Mouse (Mus musculus) left cerebral cortex, postnatal 14 days (tissue): ENCODE measurements around the gene Adcyap1r1. TPM values are rescaled to one million over a fixed set of nuclear protein-coding genes. Genes with fewer than 3 reads are reported as not detected.
A peak's percentile ranks its signal among the peaks of the same experiment; 100 is the strongest.

Experiments
- DNase-seq, 2 experiments: peaks; one replicate each; pipeline ENCODE4 v3.0.0; 2021 to 2022; ENCODE audit warnings: low spot score in 2 of 2, mixed read lengths in 1 of 2
- intact Hi-C: fragments of 180-260 bp; cut with DNase I; formaldehyde crosslinking; loops from one replicate; pipeline ENCODE4 v1.15.1; 2025
- microRNA-seq, 2 experiments: library from miRNA; unstranded; fragments of <30 nt; microRNA quantifications; one replicate each; pipeline ENCODE4 v1.2.0; 2022
- total RNA-seq, 2 experiments: library from RNA; stranded (reverse); gene quantifications; 2 replicates each; pipeline ENCODE4 v1.2.3; 2021

Adcyap1r1 gene
- total RNA-seq, 2 experiments from 2014 or later: 113 to 126 TPM

- DNase-seq: no peak
- intact Hi-C loops: loop anchor here (5.0 kb wide), 1 partner anchor 276 kb away; no protein-coding TSS in a partner anchor
These were observed 84.7 kb downstream of the Adcyap1r1 start for GRCm38 (mm10) chr6:55536469-55536868.

- intact Hi-C loops: loop anchor here (5.0 kb wide), 1 partner anchor 273 kb away; no protein-coding TSS in a partner anchor
- DNase-seq: peak; percentile 44 to 47
These were observed 87.4 kb downstream of the Adcyap1r1 start for GRCm38 (mm10) chr6:55539196-55539595.

DNA sequence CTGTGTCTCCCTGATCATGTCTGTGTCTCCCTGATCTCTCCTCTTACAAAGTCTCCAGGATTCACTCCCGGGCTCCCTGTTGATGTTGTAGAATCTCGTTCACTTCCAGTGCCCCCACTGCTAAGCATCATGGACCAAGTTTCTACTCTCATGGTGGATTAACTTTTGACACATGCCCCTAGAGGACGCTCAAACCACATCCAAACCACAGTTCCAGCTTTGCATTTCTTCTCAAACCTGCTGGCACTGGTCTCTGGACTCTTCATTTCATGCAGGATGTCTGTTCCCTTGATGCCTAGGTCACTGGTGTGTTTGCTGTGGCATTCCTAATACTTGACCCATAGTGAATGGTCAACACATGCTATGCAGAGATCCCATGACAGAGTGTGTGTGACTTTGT is 90.6 kb downstream of the Adcyap1r1 start:
- DNase-seq: peak in 1 of 2 experiments; percentile 28
- intact Hi-C loops: loop anchor here (5.0 kb wide), 1 partner anchor 135 kb away; no protein-coding TSS in a partner anchor

DNA sequence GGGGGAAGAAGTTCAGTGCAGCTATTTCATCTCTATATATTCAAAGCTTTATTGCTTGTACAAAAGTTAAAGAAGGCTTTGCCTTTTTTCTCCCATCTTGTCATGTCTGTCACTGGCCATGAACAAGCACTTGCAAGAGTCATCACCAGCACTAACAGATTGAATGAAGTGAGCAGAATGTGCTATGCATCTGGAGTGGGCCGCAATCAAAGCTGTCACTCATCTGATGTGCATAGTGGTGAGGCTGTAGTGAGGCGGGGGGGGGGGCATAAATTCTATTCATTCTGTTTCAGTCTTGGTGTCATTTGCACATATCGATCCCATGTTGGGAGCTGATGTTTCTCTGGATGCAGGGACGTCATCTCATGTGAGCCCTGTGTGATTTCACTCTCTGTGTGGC is 91.6 kb downstream of the Adcyap1r1 start:
- intact Hi-C loops: loop anchor here (5.0 kb wide), 1 partner anchor 134 kb away; no protein-coding TSS in a partner anchor
- DNase-seq: no peak

DNA sequence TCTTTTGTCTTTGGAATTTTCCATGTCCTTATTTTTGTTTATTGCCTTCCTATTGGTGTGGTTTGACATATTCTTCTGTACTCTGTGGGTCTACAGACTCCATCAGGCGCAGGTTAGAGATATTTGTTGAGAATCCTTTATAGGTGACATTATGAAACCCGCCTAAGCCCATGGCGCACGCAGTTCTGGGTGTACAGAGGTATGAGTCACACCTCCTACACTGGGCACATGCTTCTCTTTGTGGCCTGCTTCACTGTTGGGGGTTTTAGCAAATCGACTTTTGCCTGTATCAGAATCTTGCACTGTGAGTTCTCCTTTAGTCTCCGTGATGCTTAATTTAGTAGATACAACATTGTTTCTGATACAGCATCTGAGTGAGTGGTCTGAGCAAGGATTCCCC is 97.4 kb downstream of the Adcyap1r1 start:
- DNase-seq: no peak
- intact Hi-C loops: no loop called here

GRCm38 (mm10) chr6:55550926-55551325 is 99.1 kb downstream of the Adcyap1r1 start:
- DNase-seq: peak; percentile 61 to 67
- intact Hi-C loops: no loop called here

Small RNA genes within 50 kb of the gene (microRNA-seq; reads per million reads assigned to microRNA genes)
- gene Gm44352: 0 reads per million in 2 experiments

Other genes with a start within 250 kb of the Adcyap1r1 start
- 10 to 100 TPM in 1 of 2 experiments, 1 to 10 TPM in 1; 9.6 to 10.7 TPM for gene Mindy4, start 248.6 kb upstream of the Adcyap1r1 start, total RNA-seq
- 1 to 10 TPM; 2.0 to 2.5 TPM for gene Aqp1, start 115.5 kb upstream of the Adcyap1r1 start, total RNA-seq
- gene Ghrhr, start 75.7 kb upstream of the Adcyap1r1 start, total RNA-seq: not detected
- 10 to 100 TPM; 60.1 to 78.8 TPM for gene Neurod6, start 229.3 kb downstream of the Adcyap1r1 start, total RNA-seq